Mouse (Mus musculus) ES-E14 (cell line): Measurements from ENCODE around the gene Rhog. TPM values are rescaled to one million over a fixed set of nuclear protein-coding genes. Genes with fewer than 3 reads are reported as not detected.

Source experiments
- DNase-seq: peaks from one replicate; pipeline ENCODE4 v3.0.0-alpha.2; 2013; ENCODE audit warnings: low read depth, low spot score
- H3K27ac ChIP-seq: 2 replicates; pipeline ENCODE4 v1.5.1; 2012; ENCODE audit warnings: low read depth, mild to moderate bottlenecking, low read length, moderate library complexity, mixed read lengths; ENCODE audit not compliant: poor library complexity, insufficient read depth, severe bottlenecking
- H3K36me3 ChIP-seq: 2 replicates; pipeline ENCODE4 v1.6.1; 2012; ENCODE audit warnings: mild to moderate bottlenecking, low read length, moderate library complexity, mixed read lengths; ENCODE audit not compliant: control insufficient read depth, poor library complexity, insufficient read depth, severe bottlenecking
- H3K4me1 ChIP-seq, 2 experiments: fragments of 150-350 bp in 1 of 2; sonication (generic) in 1 of 2; 2 replicates each; pipeline ENCODE4 v1.6.1; 2012; ENCODE audit warnings: low read length in 2 of 2, mild to moderate bottlenecking in 1 of 2, mixed read lengths in 1 of 2; ENCODE audit not compliant: control insufficient read depth in 2 of 2, insufficient read depth in 2 of 2, poor library complexity in 1 of 2
- H3K4me3 ChIP-seq, 2 experiments: fragments of 150-350 bp in 1 of 2; sonication (generic) in 1 of 2; 2 replicates each; pipeline ENCODE4 v1.5.1; 2012; ENCODE audit warnings: low read length in 2 of 2, low read depth in 1 of 2, mild to moderate bottlenecking in 1 of 2, mixed read lengths in 1 of 2; ENCODE audit not compliant: insufficient read depth in 1 of 2, poor library complexity in 1 of 2, severe bottlenecking in 1 of 2
- H3K9ac ChIP-seq: 2 replicates; pipeline ENCODE4 v1.6.1; 2012; ENCODE audit warnings: low read depth, mild to moderate bottlenecking, low read length, mixed read lengths; ENCODE audit not compliant: poor library complexity, insufficient read depth, severe bottlenecking
- H3K9me3 ChIP-seq: fragments of 150-350 bp; sonication (generic); 2 replicates; pipeline ENCODE4 v1.6.1; 2012; ENCODE audit warnings: low read depth, mild to moderate bottlenecking, low read length; ENCODE audit not compliant: control insufficient read depth, insufficient read depth
- CHD2 ChIP-seq: IDR thresholded peaks from 2 replicates; pipeline ENCODE4 v1.6.1; 2014; ENCODE audit warnings: mild to moderate bottlenecking, low read depth, low read length, inconsistent platforms
- HCFC1 ChIP-seq: IDR thresholded peaks from 2 replicates; pipeline ENCODE4 v1.6.1; 2012; ENCODE audit warnings: low read length, inconsistent platforms, borderline replicate concordance; ENCODE audit not compliant: insufficient read depth
- MAFK ChIP-seq: IDR thresholded peaks from 2 replicates; pipeline ENCODE4 v1.6.1; 2014; ENCODE audit warnings: mild to moderate bottlenecking, low read depth, low read length, inconsistent platforms; ENCODE audit not compliant: insufficient read depth
- ZC3H11A ChIP-seq: IDR thresholded peaks from 2 replicates; pipeline ENCODE4 v1.6.1; 2012; ENCODE audit warnings: low read depth, mild to moderate bottlenecking, inconsistent platforms, low read length, borderline replicate concordance
- ZNF384 ChIP-seq: IDR thresholded peaks from 2 replicates; pipeline ENCODE4 v1.6.1; 2012; ENCODE audit warnings: low read depth, low read length, inconsistent platforms
- in situ Hi-C, 2 experiments: fragments of 600-800 bp; cut with MboI; formaldehyde crosslinking; loops; one replicate each; pipeline ENCODE4 v1.15.1; 2025; ENCODE audit warnings: low sequenced_read_pairs in 2 of 2, inconsistent platforms in 1 of 2; ENCODE audit not compliant: unreplicated experiment in 2 of 2
- total RNA-seq: library from RNA; depleted of rRNA; stranded (reverse); fragments of 300-350 nt; gene quantifications from 2 replicates; pipeline ENCODE4 v1.2.3, GENCODE M21; 2012

Rhog gene
- total RNA-seq, 1 experiment, result 4.3 TPM

DNA sequence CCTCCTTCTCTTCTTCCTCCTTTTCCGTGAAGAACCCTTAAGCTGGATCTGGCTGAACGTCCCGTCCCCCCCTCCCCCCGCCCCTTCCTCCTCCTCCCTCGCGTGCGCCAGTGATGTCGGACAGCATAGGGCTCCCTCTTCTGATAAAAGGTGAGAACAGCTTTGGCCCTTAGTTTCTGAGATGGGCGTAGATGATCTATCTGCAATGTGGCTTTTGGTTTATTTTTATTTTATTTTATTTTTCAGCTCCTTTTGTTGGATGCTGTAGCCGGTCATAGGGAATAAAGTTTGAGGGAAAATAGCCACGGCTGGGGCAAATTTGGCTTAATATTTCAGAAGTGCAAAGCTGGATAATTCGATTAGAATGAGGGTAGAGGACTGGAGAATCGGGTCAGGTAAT lies 33.5 kb downstream of the Rhog start:
- peak overlapping the region; percentile 81; the same call in 1 of the 2 replicates for H3K9ac ChIP-seq
- peak overlapping the region; percentile 13; the same call in 1 of the 2 replicates for H3K27ac ChIP-seq
- in situ Hi-C loops, result no loop called here
- peak overlapping the region; percentile 86 to 90 for H3K4me3 ChIP-seq
- H3K4me1 ChIP-seq, result peaks cover 0 to 7% of the 10 kb centered on the region in 2 experiments; a peak in 2 of 4 replicates
- peak; percentile 59 for DNase-seq
- H3K36me3 ChIP-seq, result peaks cover 1% of the 10 kb centered on the region; the same call in 1 of the 2 replicates
- H3K9me3 ChIP-seq, result no peaks in the 10 kb centered on the region
- TF ChIP-seq MAFK (no peak), ZC3H11A (no peak), HCFC1 (no peak), ZNF384 (no peak), CHD2 (no peak)

GRCm38 (mm10) chr7:102221899-102222298 lies 34.0 kb downstream of the Rhog start:
- H3K4me3 ChIP-seq, result no peak overlapping the region
- H3K9me3 ChIP-seq, result no peaks in the 10 kb centered on the region
- H3K9ac ChIP-seq, result no peak overlapping the region
- in situ Hi-C loops, result no loop called here
- DNase-seq, result no peak
- H3K4me1 ChIP-seq, result peaks cover 0 to 7% of the 10 kb centered on the region in 2 experiments; a peak in 2 of 4 replicates
- TF ChIP-seq HCFC1 (no peak), ZC3H11A (no peak), ZNF384 (no peak)
- H3K27ac ChIP-seq, result no peak overlapping the region
- no peaks in the 10 kb centered on the region for H3K36me3 ChIP-seq

GRCm38 (mm10) chr7:102211071-102211470 lies 44.8 kb downstream of the Rhog start:
- no peaks in the 10 kb centered on the region for H3K36me3 ChIP-seq
- no peak overlapping the region; the same call in 1 of the 2 replicates for H3K27ac ChIP-seq
- H3K9ac ChIP-seq, result peak overlapping the region; percentile 79; the same call in 1 of the 2 replicates
- no peaks in the 10 kb centered on the region for H3K4me1 ChIP-seq
- no peaks in the 10 kb centered on the region for H3K9me3 ChIP-seq
- DNase-seq, result no peak
- TF ChIP-seq ZNF384, result peak; percentile 57; the same call in 1 of the 2 replicates
- TF ChIP-seq HCFC1, result no peak
- in situ Hi-C loops, result no loop called here
- peak overlapping the region; percentile 64 to 82; a peak in 3 of 4 replicates for H3K4me3 ChIP-seq

DNA sequence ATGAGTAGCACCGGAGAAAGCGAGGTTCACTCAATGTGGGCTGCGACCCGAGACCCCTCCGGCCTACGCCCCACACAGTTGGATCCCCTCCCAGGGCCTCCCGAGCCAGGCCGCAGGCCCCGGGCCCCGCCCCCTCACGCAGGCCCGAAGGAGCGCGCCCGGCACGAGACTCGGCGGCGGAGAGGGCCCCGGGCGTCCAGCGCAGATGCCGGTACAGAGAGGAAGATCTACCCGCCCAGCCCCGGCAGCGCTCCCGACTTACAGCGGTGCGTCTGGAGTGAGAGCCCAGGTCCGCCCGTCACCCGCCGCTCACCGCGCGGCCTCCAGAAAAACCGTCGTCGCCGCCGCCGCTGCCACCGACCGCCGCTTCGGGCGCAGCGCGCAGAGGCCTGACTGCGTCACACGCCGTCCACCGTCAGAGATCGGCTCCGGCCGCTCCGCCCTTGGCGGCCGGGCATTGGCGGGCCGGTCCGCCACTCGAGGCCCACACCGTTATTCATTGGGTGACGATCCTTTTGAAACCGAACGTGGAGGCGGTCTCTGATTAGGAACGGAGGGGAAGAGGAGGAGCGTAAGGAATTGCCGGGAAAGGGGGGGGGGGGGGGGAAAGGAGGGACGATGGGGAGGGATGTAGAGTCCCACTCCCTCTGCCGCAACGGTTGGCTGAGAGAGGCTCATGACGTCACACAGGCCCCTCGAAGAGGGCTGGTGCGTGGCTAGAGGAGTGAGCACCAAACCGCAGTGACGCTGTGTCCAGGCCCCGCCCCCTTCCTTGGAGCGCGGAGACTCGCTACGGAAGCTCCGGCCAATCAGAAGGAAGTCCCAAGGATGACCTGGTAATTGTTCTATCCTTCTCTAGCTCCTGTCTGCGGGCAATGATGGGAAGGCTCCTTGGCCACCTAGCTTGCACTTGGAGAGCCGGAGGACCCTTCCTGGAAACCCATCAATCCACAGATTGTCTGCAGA lies 45.8 kb downstream of the Rhog start, which contains the start of the genes Nup98 and Pgap2:
TSS of gene Nup98 (minus strand) at position 421 of the 966 bp plus-strand sequence.
TSS of gene Pgap2 (plus strand) at position 453 of the 966 bp plus-strand sequence.
- TF ChIP-seq MAFK (0 out of 2 replicates have a peak, but pooled peaks have one; percentile 3), CHD2 (peak; percentile 78), HCFC1 (peak; percentile 62), ZNF384 (no peak), ZC3H11A (no peak)
- peak; percentile 99 for DNase-seq
- Histone ChIP-seq H3K4me1 (peaks cover 0 to 1% of the 10 kb centered on the region in 2 experiments; a peak in 1 of 4 replicates), H3K27ac (peak within 1 kb of the TSS; percentile 93), H3K4me3 (peak within 1 kb of the TSS; percentile 88 to 100), H3K36me3 (no peaks in the 10 kb centered on the region), H3K9me3 (no peaks in the 10 kb centered on the region), H3K9ac (peak within 1 kb of the TSS; percentile 98)
- in situ Hi-C loops, result no loop called here
